Mouse (Mus musculus) B cell, adult 67 days (primary cell): ENCODE measurements around the gene Syt5. TPM values are rescaled to one million over a fixed set of nuclear protein-coding genes. Genes with fewer than 3 reads are reported as not detected.

ENCODE experiments used
- total RNA-seq, 2 experiments: library from RNA; stranded (reverse); gene quantifications; 4 replicates each; pipeline ENCODE4 v1.2.4; 2023

The Syt5 gene
- not detected for total RNA-seq

DNA sequence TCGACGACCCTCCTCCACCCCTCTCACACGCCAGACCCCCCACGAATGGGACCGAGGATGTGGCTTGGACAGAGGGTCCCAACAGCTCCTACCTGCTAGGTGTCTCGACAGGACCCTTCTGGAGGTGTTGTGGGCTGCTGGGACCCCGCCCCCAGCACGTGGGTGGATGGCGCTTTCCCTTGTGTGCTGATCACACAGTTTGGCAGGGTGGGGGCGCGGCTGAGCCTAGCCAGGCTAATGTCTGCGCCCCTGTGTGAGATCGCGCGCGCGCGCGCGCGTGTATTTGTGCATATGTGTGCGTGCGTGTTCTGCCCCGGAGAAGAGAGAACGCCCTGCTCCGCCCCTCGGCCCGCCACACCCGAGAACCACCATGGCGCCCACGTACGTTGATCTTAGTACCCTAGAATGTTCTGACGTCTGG lies at the start of gene Syt5:
TSS of gene Syt5 (minus strand) at position 321 of the 421 bp plus-strand sequence.

DNA sequence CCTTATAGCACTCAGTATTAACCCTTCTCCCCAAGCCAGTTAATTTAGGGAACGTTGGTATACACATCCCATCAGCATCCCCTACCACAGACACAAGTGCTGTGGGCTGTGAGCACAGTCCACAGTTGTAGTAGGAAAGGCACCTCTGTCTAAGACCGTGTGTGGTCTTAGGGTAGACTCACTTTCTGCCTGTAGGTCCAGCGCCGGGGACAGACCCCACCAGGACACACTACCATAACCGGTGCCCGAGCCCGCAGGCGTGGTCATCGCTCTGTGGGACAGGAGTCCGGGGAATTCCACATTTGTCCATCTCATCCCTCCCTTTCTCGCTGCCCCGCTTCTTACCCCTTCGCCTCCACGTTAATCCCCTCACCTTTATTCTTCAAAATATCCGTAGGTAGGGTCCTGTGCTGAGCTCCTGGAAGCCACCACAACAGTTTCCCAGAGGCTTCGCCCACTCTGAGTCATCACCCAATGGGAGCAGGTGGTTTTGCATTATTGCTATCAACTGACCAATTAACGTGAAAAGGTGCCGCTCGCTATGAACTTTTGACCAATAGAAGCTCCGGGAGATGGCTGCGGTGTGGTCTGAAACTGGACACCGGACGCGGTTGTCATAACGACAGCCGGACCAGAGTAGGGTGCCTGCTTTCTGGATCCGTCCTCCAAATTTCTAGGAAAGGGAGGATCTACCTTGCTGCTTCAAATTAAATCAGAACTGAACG lies 15.2 kb downstream of the Syt5 start, which contains the start of gene Dnaaf3:
TSS of gene Dnaaf3 (minus strand) at position 449 of the 725 bp plus-strand sequence.

DNA sequence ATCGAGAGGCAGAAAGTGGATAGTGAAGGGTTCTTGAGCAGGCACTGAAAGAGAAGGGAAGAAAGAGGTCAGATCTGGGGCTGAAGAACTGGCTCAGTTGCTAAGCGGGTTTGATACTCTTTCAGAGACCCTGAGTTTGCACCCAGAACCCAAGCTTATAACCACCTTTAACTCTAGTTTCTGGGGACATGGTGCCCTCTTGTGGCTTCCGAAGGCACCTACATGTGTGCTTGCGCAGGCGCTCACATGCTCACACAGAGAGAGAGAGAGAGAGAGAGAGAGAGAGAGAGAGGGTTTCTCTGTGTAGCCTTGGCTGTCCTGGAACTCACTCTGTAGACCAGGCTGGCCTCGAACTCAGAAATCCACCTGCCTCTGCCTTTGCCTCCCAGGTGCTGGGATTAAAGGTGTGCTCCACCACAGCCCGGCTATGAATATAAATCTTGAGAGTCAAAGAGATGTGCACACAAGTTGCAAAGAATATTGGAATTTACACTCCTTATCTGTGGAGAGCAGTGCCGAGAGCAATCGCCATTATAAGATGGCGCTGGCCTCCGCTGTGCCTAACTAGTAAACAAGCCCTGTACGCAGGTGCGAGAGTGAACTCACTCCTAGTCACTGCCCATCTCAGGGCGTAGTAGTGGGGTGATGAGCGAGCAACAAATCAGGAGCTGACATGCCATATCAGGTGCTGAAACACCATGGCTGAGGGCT lies 23.0 kb downstream of the Syt5 start, which contains the start of gene Tnni3:
TSS of gene Tnni3 (minus strand) at position 18 of the 711 bp plus-strand sequence.

DNA sequence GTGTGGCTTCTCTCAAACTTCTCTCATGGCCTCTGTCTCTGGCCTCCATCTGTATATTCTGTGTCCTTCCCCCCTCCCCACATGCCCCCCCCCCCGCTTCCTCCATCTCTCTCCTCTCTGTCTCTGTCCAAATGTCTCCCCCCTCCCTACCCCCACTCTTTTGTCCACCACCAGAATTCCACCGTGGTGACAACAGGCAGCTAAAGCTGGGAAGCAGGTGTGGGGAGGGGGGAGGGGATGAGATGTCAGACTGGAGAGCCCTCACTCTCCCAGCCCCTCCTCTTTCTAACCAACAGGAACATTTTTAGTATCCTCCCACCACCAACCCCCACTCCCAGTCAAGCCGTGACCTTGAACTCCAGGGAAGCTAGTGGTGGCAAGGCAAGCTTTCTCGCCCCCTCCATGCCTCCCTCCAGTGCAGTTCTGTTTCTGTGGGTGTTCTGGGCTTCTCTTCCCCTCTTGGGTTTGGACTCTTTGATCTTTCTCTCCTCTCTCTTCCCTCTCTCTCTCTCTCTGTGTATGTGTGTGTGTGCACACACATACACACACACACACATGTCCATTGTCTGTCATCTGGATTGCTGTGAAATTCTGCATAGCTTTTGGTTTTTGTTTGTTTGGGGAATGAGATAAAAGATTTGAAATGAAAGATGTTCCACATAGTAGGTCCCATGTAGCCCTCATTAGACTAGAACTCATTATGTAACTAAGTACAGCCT lies 30.9 kb downstream of the Syt5 start, which contains the start of gene Tnnt1:
TSS of gene Tnnt1 (minus strand) at position 51 of the 719 bp plus-strand sequence.

DNA sequence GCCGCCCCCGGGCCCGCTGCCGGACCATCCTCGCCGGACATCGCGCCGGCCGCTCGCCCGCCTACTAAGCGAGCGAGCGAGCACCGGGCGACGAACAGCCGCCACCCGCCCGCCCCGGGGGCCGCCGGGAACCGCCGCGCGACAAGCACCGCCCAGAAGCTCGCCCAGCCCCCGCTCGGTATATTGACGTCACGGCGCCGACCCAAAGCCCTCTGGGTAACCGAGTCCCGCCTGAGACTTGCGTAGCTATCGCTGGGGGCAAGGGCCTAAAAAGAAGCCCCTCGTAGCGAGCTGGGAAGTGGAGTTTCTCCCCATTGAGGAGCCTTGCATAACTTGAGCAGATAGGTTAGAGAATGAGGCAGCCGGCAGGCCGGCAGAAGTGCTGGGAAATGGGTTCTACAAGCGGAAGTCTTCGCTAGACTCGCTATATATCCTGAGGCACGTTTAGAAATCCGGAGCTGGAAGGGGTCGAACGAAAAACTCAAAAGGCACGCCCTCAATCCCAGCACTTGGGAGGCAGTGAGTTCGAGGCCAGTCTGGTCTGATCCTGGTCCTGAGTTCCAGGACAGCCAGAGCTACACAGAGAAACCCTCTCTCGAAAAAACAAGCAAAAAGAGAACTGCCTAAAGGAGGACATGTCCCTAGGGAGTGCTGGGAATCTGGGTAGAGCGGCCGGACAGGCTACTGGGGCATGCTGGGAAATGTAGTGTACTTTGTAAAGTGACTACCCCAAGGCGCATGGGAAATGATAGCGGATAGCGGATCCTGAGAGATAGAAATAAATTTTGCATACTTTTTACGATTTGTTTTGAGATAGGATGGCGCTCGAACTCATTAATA lies 45.6 kb downstream of the Syt5 start, which contains the start of gene Ppp1r12c:
TSS of gene Ppp1r12c (minus strand) at position 123 of the 840 bp plus-strand sequence.

Other genes with a start within 250 kb of the Syt5 start
- 1 to 10 TPM in 1 of 2 experiments, not detected in 1; 2.0 TPM for gene Ncr1, start 209.8 kb downstream of the Syt5 start, total RNA-seq
- not detected for gene Gp6, start 149.8 kb downstream of the Syt5 start, total RNA-seq
- gene Rdh13, start 101.9 kb downstream of the Syt5 start, total RNA-seq, result 10 to 100 TPM; 12.0 to 13.2 TPM
- gene Eps8l1, start 86.9 kb downstream of the Syt5 start, total RNA-seq, result 10 to 100 TPM; 18.2 to 29.7 TPM
- gene Ppp1r12c, start 45.9 kb downstream of the Syt5 start, total RNA-seq, result 100 to 1,000 TPM; 228 to 250 TPM
- not detected for gene Tnnt1, start 31.2 kb downstream of the Syt5 start, total RNA-seq
- under 1 TPM in 1 of 2 experiments, not detected in 1; 0.80 TPM for gene Tnni3, start 23.3 kb downstream of the Syt5 start, total RNA-seq
- not detected for gene Dnaaf3, start 15.1 kb downstream of the Syt5 start, total RNA-seq
- gene Ptprh, start 56.5 kb upstream of the Syt5 start, total RNA-seq, result not detected
- gene Tmem86b, start 83.9 kb upstream of the Syt5 start, total RNA-seq, result 10 to 100 TPM; 50.4 to 62.8 TPM
- 100 to 1,000 TPM; 242 to 257 TPM for gene Ppp6r1, start 111.5 kb upstream of the Syt5 start, total RNA-seq
- 10 to 100 TPM; 52.2 to 54.9 TPM for gene Hspbp1, start 137.5 kb upstream of the Syt5 start, total RNA-seq
- not detected for gene Brsk1, start 143.1 kb upstream of the Syt5 start, total RNA-seq
- 1 to 10 TPM; 2.9 to 3.5 TPM for gene Tmem150b, start 177.7 kb upstream of the Syt5 start, total RNA-seq
- gene Kmt5c, start 192.6 kb upstream of the Syt5 start, total RNA-seq, result 100 to 1,000 TPM; 100 to 105 TPM
- gene Cox6b2, start 205.6 kb upstream of the Syt5 start, total RNA-seq, result 1 to 10 TPM; 2.7 to 6.8 TPM
- not detected for gene Fam71e2, start 223.8 kb upstream of the Syt5 start, total RNA-seq
- gene Il11, start 235.3 kb upstream of the Syt5 start, total RNA-seq, result not detected
- not detected for gene Tmem190, start 235.4 kb upstream of the Syt5 start, total RNA-seq
- gene Tmem238, start 242.1 kb upstream of the Syt5 start, total RNA-seq, result 1 to 10 TPM; 2.2 to 3.2 TPM
- 1,000 to 10,000 TPM; 1,616 to 1,738 TPM for gene Rpl28, start 245.3 kb upstream of the Syt5 start, total RNA-seq